Mouse (Mus musculus) bone marrow, adult 2 months (tissue): ENCODE data around the gene Nek6.

Experiments
- CTCF ChIP-seq: fragments of 200-500 bp; IDR thresholded peaks from 2 replicates; pipeline ENCODE4 v1.5.1; 2011; ENCODE audit warnings: low read length, control low read depth; ENCODE audit not compliant: control insufficient read depth, insufficient read depth
- POLR2A ChIP-seq: fragments of 200-500 bp; IDR thresholded peaks from 2 replicates; pipeline ENCODE4 v1.6.1; 2011; ENCODE audit warnings: low read depth, mild to moderate bottlenecking, control low read depth, low read length, borderline replicate concordance; ENCODE audit not compliant: control insufficient read depth

- TF ChIP-seq CTCF (no peak), POLR2A (no peak)
Observed at GRCm38 (mm10) chr2:38578602-38579521, 67.4 kb downstream of the Nek6 start.
